Mouse (Mus musculus) cerebellum, adult 11-12 months (tissue): ENCODE results near the gene Tanc2.
A peak's percentile ranks its signal among the peaks of the same experiment; 100 is the strongest.

ENCODE experiments used
- DNase-seq: peaks from one replicate; pipeline ENCODE4 v3.0.0; 2022

The Tanc2 gene

DNA sequence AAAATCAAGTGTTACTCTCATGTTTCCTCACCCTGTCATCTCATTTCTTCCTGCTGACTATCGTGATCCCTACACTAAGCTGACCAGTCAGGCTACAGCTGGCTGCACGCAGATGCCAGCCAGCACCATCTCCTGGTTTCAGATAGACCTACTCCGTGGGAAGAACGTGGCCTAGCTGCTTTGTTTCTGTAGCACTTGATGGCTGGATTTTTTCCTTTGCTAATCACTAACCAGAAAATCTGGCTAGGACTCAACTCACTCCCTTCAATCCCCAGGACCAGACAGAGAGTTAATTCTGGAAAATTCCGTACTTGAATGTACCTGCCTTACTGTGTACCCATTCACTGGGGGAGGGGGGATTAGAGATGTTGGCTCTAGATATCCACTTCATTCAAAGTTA lies 338.4 kb downstream of the Tanc2 start:
- DNase-seq: no peak

DNA sequence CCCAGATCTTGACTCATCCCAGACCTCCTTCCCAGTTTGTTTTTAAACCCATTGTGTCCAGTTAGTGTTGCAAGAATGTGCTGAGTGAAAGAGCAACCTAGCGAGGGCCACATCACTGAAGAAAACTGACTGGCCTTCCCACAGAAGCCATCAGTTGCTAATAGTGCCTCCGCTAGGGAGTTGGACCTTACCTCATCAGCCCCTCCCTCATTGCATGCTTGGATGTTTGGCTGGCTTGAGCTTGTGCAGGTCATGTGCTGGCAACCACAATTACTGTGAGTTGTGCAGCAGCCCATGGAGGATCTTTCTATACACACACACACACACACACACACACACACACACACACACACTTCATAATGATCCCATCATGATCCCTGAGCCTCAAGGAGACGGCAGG lies 341.6 kb downstream of the Tanc2 start:
- no peak for DNase-seq

DNA sequence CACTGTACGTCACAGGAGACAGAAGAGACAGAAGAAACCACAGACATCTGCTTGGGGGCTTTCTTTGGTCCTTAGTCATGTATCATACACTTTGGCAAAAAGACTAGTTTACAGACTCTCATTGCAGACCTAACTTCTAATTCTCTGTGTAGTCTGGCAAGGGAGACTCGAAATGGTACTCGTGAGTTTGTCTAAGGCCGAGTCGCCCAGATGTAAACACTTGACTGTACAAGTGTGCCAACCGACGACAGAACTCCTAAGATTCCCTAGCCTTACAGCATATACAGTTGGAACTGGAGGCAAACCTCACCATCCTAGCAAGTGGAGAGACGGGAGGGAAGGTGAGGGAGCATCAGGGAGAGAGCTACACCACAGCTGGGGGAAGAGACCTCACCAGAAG lies 344.0 kb downstream of the Tanc2 start:
- no peak for DNase-seq

DNA sequence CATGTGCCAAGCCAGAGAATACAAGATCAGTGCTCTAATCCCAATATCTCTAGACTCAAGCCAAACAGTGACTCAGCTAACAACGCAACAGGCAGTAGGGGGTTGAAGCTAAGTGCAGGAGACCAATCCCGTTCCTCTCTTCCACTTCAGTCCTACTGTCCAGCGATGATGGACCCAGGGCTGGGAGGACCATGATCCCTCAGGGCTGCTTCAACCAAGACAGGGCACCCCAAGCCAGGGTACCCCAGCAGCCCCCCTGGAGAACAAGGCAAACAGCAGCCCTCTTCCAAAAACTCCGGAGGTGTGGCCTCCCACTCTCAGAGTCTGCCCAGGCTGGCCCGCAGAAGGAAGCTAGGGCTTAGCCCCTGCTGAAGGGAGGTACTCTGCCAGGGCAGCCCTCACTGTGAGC lies 344.5 kb downstream of the Tanc2 start:
- DNase-seq: no peak

DNA sequence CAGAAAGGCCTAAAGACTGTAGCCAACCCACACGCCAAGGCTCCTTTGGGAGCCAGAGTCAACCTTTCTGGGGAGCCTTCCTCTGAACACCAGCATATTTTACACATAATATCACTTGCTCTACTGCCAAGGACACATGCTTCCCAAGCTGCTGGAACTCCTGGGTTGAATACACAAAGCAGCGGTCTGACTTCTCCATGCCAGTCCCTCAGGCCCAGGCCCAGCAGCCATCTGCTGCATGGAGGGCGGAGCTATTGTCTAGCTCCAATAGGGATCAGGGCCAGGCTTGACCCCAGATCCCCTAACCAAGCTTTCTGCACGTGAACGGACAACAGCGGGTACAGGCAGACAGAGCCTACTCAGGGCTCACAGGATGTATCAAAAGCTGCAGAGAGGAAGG lies 345.0 kb downstream of the Tanc2 start:
- no peak for DNase-seq

DNA sequence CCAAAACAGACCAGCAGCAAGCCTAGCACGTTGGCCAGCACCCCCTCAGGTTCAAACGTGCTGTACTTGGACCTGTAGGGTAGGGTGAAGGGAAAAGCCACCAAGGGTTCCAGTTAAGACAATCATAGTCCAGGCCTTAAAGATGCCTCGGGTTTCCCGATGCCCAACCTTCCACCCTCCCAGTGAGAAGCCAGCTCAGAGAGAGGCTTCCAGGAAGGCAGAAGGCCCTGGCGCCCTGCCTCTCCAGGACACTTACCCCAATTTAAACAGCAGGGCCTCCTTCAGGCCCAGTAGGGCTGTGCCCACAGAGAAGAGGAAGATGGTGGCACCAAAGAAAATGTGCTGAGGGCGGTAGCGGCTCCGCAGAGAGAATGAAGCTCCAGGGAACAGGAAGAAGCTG lies 345.7 kb downstream of the Tanc2 start:
- DNase-seq: no peak

DNA sequence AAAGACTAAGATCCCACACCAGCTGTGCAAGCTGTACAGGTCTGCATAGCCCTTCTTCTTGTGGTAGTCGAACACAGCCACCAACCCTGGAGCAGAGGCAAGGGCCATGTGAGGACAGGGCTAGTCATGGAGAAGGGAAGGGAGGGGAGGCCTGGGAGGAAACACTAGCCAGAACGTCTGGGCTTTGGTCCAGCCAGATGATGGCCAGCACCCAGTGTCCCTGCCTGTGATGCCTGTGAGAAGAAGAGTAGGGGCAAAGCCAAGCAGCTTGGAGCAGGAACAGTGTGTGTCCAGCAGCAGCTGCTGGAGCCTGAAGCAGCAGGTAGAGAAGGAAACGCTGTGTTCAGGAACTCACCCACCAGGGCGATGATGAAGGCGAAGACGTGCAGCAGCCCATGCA lies 346.4 kb downstream of the Tanc2 start:
- DNase-seq: peak; percentile 38

DNA sequence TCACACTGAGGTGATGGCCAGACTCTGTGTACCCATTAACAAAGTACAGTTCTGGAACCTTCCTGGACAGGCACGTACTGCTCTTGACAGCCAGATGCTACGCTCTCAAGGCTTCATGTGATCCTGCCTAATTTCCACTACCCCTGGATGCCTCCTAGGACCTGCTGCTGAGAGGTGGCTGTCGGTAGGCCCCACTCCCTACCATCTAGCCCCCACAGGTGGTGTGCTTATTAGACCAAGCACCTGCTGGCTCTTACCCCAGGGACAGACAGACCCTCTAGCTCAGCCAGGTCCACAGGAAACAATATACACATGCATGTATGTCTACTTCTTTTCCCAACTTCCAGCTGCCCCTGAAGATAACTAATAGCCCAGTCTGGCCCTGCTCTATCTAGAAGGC lies 347.2 kb downstream of the Tanc2 start:
- DNase-seq: no peak

DNA sequence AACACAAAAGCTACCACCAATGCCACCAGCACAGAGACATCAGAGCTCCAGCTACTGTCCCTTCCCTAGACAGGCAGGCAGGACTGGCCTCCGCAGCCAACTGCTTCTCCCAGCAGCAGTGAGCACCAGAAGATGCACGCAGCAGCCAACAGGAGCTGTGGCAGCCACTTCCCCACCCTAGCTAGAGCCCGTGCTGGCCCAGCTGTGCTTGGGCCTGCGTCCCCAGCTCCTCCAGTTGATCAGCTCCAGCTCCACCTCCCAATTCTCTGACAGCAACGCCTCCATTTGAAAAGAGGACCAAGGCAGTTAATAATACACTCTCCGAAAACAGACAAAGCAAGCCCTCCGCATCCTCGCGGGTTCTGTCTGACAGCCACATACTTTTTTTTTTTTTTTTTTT lies 349.0 kb downstream of the Tanc2 start:
- no peak for DNase-seq

DNA sequence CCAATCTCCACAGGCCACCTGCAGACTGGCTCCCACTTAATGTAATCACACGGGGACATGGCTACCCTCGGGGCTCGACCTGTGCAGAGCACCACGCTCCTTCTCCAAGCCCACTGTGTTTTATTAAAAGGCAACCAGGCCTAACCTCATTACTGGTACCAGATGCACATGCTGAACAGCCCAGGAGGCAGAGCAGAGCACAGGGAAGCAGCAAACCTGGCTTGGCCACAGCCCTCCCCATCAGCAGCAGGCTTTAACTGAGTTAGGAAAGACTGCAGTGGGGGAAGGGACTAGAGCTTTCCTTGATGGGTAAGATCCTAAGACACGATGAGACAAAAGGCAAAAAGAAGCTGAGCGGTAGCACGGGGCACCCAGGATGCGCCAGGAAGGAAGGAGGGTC lies 352.2 kb downstream of the Tanc2 start:
- DNase-seq: no peak

DNA sequence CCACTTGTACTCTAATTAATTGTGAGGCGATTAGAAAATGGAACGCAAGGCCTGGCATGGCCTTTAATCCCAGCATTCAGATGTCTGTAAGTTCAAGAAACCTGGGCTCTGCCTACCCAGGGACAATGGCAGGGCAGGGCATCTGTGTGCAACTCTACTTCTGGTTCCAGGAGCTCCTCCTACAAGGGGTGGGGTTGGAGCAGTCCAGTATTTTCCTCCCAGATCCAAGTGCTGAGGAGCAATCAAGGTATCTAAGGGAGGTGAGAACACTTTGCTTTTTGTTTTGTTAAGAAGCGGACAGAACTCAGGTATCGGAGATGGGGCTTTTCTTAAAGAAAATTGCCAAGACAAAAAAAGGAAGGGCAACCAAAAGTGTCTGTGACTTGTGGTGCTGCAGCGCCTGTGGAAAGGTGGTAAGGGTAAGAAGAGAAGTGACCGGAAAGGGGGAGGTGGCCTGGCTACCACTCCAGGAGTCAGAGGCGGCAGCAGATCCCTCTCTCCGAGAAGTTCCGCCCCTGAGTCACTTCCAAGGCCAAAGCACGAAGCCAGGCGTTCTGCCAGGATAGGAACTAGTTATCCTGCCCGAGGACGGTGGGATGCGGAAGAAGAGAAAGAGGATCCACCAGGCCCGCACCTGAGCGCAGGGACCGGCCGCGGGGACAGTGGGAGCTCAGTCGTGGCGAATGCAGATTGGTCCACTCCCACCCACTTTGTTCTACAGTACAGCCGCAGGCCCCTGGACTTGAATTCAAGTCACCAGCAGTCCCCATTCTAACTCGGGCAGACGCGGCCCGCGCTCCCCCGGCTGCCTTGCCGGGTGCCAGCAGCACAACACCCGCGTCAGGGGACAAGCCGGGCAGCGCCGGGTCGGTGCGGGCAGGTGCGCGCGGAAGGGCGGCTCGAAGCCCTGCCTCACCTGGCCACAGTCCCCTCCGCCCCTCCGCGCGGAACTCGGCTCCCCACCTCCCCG lies 353.6 kb downstream of the Tanc2 start:
- DNase-seq: peak; percentile 16

DNA sequence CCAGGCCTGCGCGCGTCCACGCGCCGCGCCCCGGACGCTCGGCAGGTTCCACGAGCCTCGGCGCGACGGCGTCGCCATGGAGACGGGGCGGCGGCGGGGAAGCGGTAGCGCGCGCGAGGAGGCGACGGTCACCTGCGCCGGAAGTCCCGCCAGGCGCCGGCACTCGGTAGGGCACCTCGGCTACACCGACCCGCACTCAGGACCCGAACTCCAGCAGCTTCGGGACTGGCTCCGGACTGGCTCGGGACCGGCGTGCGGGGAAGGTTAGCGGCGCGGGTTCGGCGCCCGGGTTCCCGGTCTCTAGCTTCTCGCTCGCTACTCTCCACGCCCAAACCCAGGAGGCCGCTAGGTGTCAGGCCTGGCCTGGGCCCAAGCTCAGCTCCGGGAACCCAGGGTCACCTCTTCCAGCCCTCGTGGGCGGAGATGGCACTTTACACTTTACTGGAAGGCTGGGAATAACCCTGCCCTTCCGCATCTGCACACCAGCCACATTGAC lies 354.4 kb downstream of the Tanc2 start:
- peak; percentile 54 for DNase-seq

DNA sequence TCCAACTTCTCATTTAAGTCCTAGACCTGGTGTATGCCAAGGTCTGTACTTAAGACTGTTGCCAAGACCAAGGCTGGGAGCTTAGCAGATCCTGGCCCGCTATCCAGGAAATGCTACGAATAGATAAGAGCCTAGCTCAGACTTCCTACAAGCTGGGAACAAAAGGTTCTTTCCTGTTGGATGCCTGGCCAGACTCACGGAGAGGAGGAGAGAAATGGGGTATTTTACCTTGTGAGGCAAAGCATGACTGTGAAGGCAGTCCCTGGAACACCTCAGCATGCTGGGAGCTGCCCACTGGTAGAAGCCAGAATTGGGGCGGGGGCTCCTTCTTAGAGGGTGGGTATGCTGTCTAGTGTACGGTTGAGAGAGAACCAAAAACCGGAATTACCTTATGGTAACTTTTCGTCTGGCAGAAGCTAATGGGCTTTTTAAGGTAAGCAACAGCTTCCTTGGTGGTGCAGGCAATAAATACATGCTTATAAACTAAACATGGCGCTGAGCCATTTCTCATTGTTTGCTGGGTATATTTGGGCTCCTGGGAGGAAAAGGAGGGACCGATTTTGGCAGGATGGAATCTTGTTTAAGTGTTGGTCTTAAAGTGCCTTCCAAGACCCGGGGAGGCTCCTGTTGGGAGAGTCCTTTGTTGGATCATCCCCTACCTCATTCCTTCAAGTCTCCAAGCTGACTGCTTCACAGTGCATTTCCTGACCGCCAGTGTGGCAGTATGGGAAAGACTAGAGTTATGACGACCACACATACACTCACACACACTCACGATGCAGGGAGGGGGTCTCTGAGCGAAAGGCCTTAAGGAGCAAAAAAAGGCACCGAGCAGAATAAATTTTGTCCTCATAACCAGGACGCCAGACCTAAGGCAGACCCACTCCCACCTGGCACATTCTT lies 355.2 kb downstream of the Tanc2 start:
- DNase-seq: no peak

DNA sequence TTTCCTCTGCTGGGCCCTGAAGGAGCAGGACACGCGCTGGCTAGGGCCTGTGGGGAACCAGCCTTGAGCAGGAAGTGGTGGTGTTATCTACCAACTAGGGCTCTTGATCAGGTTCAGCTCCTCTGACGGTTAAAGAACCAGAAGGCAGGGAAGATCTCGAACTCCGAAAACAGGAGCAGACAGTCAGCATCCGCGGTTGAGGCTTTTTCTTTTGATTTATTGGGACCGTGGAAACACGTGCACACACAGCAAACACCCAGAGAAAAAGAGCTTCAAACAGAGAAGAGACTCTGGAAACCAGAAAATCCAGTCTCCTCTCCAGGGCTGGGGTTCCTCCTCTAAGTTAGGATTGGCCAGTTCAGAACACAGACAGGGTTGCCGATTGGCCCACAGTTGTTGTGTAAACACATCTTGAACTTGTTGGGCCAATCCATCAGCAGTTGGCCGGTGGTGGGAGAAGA lies 356.9 kb downstream of the Tanc2 start:
- no peak for DNase-seq

DNA sequence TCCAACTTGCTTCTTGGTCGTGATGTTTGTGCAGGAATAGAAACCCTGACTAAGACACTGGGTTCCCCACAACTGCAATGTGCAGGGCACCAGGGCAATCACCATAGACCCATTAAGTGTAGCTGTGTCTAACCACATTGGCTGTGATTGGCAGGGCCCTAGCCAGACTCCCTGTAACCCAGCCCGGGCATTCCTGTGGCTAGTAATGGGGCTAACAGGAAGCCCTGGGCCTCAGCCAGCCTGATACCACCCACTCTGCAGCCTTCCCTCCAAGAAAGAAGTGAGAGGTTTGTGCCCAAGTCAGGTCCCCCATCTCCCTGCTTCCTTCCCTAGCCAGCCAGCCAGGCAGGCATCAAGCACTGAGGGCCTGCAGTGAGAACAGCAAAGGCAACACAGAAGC lies 358.5 kb downstream of the Tanc2 start:
- no peak for DNase-seq

DNA sequence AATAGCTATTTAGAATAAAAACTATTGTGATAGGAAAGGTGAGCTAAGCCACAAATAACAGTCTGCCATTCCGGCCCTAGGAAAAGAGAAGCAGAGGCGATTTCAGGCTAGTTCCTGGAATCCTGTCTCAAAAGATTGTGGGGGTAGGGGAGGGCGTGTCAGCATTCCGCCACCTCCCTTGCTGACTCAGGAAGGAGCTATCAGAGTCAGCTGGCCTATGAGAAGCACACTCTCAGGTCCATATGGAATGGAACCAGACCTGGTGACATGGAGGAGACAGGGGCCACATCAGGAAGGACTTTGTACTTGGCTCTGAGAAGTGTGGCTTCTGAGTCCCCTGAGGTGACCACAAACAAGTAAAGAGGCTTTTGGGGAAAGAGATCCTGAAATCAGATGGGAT lies 360.7 kb downstream of the Tanc2 start:
- DNase-seq: no peak

DNA sequence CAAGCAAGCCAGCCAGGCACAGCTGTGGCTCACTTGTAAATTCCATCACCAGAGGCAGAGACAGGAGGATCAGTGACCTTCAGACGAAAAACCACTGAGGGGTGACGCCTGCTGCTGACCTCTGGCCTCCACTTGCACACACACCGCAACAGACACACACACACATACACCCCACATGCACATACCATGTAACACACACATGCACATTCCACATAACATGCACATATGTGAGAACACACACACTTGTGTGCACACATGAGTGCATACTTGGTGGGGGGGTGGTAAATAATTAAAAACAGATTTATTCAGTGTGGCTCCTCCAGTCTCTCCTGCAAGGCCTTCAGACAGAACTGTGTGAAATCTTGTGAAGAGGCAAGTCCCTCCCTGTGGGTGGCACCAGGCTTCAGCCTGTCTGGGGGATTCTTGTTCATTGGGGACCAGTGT lies 361.8 kb downstream of the Tanc2 start:
- no peak for DNase-seq

DNA sequence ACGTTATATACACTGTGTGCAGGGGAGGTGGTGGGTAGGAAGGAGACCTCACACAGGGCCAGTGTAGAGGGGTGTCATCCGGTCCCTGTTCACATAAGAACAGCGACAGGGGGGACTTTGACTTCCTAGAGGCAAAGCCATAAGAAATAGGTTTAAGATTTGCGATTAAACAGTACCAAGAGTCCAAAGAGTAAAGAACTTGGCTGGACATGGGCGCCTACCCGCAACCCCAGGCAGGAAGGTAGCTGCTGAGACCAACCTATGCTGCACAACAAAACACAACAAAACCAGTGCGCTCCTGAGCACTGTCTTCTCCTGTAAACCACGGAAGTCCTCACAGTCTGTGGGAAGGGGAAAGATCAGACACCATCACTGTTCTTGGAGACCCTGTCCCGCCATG lies 362.3 kb downstream of the Tanc2 start:
- DNase-seq: no peak

DNA sequence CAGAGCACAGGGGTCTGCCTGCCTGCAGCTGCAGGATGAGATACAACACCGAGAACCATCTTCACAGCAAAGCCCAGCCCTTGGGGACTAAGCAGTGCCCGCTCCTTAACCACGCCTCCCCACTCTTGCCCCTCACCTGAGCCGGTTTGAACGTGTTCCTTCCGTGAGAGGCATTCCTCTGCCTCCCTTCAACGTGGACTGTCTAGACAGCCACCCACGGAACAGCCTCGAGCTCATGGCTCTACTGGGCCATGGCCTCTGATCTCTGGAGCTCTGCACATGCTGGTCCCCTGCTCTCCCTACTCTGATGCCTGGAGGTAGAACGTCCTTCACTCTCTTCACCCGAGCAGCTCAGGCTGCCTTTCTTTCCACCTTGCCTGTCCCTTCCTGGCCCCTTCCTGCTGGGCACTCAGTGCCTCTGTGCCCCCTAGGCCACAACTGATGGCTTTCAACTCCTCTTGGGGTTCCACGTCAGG lies 363.2 kb downstream of the Tanc2 start, which contains the start of gene Cyb561:
Cyb561 (minus strand) TSS at position 426 of the 476 bp plus-strand sequence.
- no peak for DNase-seq

DNA sequence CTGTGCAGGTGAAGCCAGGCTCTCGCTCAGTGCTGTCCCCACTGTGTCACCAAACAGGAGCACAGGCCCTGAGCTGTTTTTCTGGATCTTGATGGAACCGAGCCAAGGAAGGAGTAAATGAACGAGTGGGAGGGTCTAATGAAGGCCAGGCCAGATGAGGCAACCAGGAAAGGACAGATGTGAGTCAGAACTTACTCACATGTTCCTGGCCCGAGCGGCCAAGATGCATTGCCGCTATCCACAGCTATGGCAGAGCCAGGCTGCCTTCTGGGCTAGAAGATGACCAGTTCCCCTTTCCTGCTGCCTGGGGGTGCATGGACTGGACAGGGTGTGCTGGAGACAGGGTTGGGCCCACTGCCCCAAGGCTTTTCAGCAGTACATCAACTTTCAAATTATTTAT lies 363.6 kb downstream of the Tanc2 start:
- DNase-seq: no peak

DNA sequence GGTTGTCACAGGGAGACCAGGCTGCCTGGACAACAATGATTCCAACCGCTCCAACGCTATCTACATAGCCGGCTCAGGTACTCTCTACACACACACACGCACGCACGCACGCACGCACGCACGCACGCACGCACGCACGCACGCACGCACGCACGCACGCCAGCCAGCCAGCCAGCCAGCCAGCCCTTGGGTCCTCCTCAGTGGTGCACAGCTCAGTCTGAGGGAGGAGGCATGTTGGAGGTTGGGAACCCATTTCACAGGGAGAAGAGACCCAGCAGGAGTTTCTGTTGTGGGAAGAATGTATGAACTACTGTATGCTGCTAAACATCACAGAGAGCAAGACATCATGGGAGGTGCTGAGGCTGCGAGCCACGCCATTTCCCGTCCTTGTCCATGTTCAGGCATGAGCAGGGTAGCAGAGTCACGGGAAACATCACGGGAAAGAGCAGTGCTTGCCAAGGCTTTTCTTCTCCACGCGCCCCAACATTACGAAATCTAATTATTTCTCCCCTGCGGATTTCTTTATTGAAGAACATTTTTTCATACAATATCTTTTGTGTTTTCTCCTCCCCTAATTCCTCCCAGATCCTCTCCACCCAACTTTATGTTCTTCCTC lies 366.1 kb downstream of the Tanc2 start:
- no peak for DNase-seq

DNA sequence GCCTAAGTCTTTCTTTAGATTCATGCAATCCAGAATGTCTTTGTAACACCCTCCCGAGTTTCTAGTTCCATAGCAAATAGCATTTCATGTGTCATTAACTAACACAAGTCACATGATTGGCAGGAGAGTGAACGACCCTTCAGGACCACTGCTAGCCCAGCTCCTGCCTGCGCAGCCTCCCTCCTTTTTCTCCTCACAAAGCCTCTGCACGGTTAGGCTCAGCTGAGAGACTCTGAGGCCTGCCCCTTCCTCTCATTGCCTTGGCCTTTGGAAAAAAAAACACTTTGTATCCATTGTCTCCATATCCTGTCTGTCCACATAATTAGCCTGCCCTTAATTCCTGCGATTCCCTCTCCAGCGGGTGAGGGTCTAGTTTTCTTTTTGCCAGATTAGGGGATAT lies 367.7 kb downstream of the Tanc2 start:
- DNase-seq: no peak

DNA sequence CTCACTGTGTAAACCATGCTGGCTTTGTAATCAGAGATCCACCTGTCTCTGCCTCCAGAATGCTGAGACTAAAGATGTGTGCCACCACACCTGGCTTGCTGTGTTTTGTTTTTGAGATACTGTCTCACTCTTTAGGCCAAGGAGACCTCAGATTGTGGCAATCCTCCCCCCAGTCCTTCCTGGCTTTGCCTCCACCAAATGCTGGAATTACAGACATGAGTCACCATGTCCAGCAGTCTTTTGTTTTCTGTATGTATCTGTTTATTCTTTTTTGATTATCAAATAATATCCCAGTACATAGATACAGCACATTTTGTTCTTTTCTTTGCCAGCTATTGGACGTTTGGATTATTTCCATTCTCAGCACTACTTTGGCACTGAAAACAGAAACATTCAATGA lies 368.8 kb downstream of the Tanc2 start:
- no peak for DNase-seq
